Mouse (Mus musculus): ENCODE results near the gene Smg8.

Smg8 gene

GRCm38 (mm10) chr11:87046968-87047367 lies 39.6 kb downstream of the Smg8 start:
- no peak for DNase-seq (ENCODE audit: extremely low read depth, low read depth)

DNA sequence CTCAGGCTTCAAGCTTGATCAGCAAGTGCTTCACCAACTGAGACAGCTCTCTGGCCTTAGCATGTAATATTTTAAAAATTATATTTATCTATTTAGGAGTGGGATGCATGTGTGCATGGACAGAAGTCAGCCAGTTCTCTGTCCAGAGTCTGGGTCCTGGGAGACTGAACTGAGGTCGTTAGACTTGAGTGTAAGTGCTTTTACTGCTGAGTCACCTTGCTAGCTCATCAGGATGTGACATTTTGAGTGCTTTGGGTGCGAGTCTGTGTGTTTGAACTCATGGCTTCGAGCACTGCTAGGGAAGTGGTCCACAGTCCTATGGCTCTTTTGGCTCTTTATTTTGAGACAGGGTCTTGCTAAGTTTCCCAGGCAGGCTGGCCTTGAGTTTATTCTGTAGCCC lies 43.5 kb downstream of the Smg8 start:
- DNase-seq (ENCODE audit: extremely low read depth, low read depth) = no peak

DNA sequence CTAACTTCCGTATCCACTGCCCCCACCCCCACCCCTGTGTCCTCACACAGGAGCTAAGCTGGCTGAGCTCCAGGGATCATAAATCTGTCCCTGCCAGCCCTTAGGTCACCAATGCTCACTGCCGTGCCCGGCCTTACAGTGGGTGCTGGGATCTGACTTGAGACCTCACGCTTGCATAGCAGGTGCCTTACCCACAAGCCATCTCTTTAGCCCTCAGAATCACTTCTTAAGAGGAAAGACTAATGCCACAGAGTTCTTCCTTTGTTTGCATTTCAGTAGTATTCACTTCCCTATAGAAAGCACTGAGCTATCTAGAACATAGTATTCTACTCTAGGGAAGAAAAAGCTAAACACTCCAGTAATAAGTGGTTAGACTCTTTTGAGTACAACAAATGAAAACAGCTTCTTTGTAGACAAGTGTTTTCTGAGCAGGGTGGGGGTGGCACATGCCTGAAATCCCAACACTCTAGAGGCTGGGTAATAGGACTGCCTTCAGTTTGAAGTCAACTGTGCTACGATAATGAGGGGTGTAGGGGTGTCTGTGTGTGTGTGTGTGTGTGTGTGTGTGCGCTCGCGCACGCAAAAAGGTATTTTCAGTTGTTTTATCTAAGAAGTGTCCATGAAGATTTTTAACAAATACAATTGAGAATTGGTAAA lies 47.1 kb downstream of the Smg8 start:
- no peak for DNase-seq (ENCODE audit: extremely low read depth, low read depth)

DNA sequence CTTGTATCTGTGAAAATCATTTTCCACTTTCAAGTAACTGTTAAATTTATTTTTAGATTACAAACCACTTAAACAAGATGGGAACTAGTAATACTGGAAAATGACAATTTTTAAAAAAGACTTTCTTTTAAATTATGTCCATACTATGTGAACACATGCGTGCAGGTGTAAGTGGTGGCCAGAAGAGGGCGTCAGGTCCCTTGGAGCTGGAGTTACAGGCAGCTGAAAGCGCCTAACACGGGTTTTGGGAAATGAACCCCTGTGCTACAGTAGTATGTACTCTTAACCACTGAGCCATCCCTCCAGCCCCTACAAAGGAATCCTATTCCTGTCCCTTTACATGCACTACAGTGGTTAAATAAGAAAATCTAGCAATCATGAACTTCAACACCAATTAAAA lies 50.4 kb downstream of the Smg8 start:
- no peak for DNase-seq (ENCODE audit: extremely low read depth, low read depth)

DNA sequence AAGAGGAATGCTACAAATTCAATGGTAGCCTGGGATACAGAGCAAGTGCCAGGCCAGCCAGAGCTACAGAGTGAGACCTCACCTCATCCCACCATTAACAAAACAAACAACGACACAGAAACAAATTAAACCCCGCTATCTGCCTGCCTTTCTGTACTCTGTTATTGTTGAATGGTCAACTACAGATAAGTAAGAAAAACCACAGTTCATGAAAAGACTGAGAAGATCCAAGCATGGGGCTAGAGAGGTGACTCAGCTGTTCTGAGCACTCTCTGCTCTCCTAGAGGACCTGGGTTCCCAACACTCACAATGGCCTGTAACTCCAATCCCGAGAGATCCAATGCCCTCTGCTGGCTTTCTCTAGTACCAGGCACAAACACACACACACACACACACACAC lies 58.4 kb downstream of the Smg8 start:
- peak; percentile 34 for DNase-seq (ENCODE audit: extremely low read depth, low read depth)

Data from MEL-GATA-1-ER (cell line).